Mouse (Mus musculus) erythroblast, embryonic 14.5 days (primary cell): Measurements from ENCODE around the gene Man1c1.

ENCODE experiments used
- GATA1 ChIP-seq: IDR thresholded peaks from 2 replicates; pipeline ENCODE4 v1.6.1; 2012; ENCODE audit warnings: low read length, inconsistent platforms, mixed read lengths
- TAL1 ChIP-seq: IDR thresholded peaks from 3 replicates; pipeline ENCODE4 v1.6.1; 2012; ENCODE audit warnings: low read length, inconsistent platforms, mixed read lengths

DNA sequence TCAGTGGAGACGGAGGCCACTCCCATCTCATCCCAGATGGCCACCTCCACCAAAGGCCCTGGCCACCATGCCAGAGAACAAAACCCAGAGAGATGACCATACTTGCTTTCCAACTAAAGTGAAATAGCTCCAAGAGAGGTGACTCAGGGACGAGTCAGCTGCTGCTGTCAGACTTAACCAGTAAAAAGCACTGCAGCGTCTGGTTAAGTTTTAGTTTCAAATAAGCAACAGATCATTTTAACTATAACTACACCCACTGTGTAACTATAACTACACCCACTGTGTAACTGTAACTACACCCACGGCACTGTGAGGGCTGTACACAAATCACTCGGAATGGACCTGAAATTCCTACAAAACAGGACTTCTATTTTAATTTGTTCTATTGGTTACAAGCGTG lies 17.0 kb upstream of the Man1c1 start:
- TF ChIP-seq GATA1 = no peak
- no peak for TF ChIP-seq TAL1
